Mouse (Mus musculus) E14TG2a.4 (cell line): Measurements from ENCODE around the gene Zdhhc18.

Source experiments
- H3K27me3 ChIP-seq: 2 replicates; pipeline ENCODE4 v1.6.1; 2014; ENCODE audit warnings: low read length, control low read depth; ENCODE audit not compliant: insufficient read depth
- H3K36me3 ChIP-seq: 2 replicates; pipeline ENCODE4 v1.6.1; 2014; ENCODE audit warnings: low read length, control low read depth; ENCODE audit not compliant: insufficient read depth
- H3K4me1 ChIP-seq: replicated peaks from 2 replicates; pipeline ENCODE4 v1.6.1; 2014; ENCODE audit warnings: low read depth, low read length, control low read depth
- H3K4me3 ChIP-seq: replicated peaks from 2 replicates; pipeline ENCODE4 v1.5.1; 2014; ENCODE audit warnings: mild to moderate bottlenecking, low read length
- H3K9me3 ChIP-seq: 2 replicates; pipeline ENCODE4 v1.6.1; 2014; ENCODE audit warnings: low read length, control low read depth
- CTCF ChIP-seq: conservative IDR thresholded peaks from 2 replicates; pipeline ENCODE4 v1.5.1; 2014; ENCODE audit warnings: low read length
- NANOG ChIP-seq: IDR thresholded peaks from 2 replicates; pipeline ENCODE4 v1.6.1; 2014; ENCODE audit warnings: borderline replicate concordance, low read length, mixed read lengths
- POU5F1 ChIP-seq: IDR thresholded peaks from 2 replicates; pipeline ENCODE4 v1.6.1; 2014; ENCODE audit warnings: low read length, borderline replicate concordance

Gene Zdhhc18

DNA sequence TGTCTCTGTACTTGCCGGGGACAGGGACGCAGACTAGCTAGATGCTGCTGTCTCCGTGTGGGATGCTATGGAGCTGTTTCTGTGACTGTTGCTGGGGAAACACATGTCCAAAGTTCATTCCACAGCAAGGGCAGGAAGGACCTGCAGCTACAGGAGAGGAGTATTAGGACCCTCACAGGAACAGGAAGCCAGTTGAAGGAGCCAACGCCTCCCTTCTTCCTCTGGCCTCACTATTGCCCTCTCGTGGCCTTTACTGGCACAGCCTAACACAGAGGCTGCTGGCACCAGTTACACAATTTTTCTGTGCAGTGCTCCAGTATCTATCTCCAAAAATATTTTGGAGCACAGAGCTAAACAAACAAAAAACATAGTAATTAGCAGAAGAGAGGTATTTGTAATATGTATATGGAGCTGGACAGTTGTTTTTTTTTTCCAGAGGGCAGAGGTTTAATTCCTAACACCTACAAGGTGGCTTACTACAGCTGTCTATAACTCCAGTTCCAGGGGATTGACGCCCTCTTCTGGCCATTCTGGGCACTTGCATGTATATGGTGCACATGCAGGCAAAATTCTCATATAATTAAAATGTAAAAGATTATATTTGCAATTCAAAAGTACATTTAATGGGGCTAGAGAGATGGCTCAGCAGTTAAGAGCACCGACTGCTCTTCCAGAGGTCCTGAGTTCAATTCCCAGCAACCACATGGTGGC is at the start of gene Zdhhc18:
Gene Zdhhc18 (minus strand): TSS at position 166 of the 711 bp plus-strand sequence.
- Histone ChIP-seq H3K4me1 (peaks cover 51% of the 10 kb centered on the region), H3K9me3 (no peaks in the 10 kb centered on the region), H3K27me3 (no peaks in the 10 kb centered on the region), H3K36me3 (no peaks in the 10 kb centered on the region), H3K4me3 (peak within 1 kb of the TSS; percentile 55)
- peak; percentile 93 for TF ChIP-seq CTCF
- no peak for TF ChIP-seq POU5F1
- TF ChIP-seq NANOG, result no peak

DNA sequence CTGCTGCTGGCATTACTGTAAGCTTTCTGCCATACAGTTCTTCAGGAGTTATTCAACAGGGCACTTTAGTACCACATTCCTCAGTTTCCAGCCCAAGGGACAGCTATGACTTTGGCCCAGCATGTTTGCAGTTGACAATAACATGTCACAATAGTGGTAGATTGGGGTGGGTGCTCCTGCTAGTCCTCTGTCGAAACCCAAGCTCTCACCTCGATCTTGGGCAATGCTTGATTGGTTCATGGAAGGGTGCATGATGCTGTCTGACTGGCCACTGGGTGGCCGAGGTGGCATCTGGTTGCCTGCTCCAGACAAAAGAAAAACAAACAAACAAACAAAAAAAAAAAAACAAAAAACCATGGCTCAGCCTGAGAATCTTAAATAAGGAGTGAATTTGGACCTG is 45.4 kb upstream of the Zdhhc18 start:
- H3K9me3 ChIP-seq, result no peaks in the 10 kb centered on the region
- H3K4me1 ChIP-seq, result peaks cover 71% of the 10 kb centered on the region
- no peaks in the 10 kb centered on the region for H3K27me3 ChIP-seq
- TF ChIP-seq NANOG, result no peak
- TF ChIP-seq POU5F1, result no peak
- no peak for TF ChIP-seq CTCF
- H3K36me3 ChIP-seq, result peaks cover 96% of the 10 kb centered on the region
- H3K4me3 ChIP-seq, result no peak overlapping the region

DNA sequence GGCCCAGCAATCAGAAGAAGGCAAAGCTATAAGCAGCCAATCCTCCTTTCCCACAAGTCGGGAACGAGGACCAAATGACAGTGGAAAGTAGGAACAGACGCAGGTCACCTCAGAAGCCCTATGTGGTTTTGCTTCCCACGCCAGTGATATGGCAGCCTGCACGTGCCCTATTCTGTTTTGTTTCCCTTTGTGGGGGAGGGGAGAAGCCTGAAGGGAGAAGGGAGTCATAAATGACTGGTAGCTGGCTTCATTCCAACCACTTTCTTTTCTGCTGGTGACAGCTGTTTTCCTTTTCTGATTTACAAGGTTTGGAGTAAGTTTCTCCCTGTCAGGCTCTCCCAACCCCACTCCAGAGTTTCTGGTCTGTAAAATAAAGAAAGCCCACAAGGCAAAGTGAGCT is 40.3 kb upstream of the Zdhhc18 start:
- no peak for TF ChIP-seq NANOG
- TF ChIP-seq POU5F1, result no peak
- TF ChIP-seq CTCF, result no peak
- Histone ChIP-seq H3K4me3 (no peak overlapping the region), H3K27me3 (no peaks in the 10 kb centered on the region), H3K9me3 (no peaks in the 10 kb centered on the region), H3K36me3 (peaks cover 100% of the 10 kb centered on the region), H3K4me1 (peaks cover 94% of the 10 kb centered on the region)

DNA sequence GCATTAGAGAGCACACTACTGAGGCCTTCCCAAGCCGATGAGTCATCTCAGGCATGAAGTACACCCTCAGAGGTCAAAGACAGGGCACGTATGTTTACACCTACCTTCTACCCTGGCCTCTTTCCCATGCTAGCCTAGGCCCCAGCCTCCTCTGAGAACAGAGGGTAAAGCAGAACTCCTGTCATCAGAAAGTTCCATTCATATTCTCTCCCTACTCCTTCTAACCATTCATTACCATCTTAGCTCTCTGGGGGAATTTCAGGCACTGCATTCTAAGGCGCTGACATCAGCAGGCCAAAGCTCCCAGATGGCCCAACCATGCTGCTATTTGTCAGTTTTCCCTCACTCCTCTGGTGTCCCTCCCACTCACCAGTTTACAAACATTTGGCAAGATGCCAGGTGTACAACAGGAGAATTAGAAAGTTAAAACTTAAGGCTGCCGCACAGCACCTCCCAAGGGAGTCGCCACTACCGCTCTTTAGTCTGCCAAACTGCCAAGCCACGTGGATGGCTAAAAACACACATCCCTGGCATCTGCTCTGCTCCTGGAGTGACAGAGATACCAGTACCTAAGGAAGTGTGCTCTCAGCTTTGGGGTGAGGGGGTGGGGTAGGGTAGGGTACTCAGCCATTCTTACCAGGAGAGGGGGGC is 38.6 kb upstream of the Zdhhc18 start:
- Histone ChIP-seq H3K36me3 (peaks cover 100% of the 10 kb centered on the region), H3K27me3 (no peaks in the 10 kb centered on the region), H3K4me3 (no peak overlapping the region), H3K4me1 (peaks cover 94% of the 10 kb centered on the region), H3K9me3 (no peaks in the 10 kb centered on the region)
- TF ChIP-seq CTCF, result no peak
- no peak for TF ChIP-seq POU5F1
- TF ChIP-seq NANOG, result no peak

DNA sequence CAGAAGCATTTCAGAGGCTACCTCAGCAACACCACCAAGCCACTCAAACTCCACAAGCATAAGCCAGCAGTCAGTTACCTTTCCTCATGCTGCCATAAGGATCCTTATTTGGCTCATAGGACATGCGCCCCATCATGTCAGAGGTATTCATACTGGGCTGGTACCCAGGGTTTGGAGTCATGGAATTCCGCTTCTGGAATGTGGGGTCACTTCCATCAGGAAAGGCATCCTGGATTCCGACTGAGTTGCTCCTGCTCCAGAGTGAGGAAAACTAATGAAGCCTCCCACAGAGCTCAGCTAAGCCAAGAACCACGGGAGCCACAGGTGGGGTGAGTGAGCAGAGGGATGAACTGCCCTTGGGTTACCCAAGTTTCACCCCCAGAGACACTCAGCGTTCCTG is 37.2 kb upstream of the Zdhhc18 start:
- Histone ChIP-seq H3K27me3 (no peaks in the 10 kb centered on the region), H3K36me3 (peaks cover 99% of the 10 kb centered on the region), H3K4me3 (no peak overlapping the region), H3K4me1 (peaks cover 90% of the 10 kb centered on the region), H3K9me3 (no peaks in the 10 kb centered on the region)
- TF ChIP-seq NANOG (no peak), POU5F1 (no peak), CTCF (no peak)

DNA sequence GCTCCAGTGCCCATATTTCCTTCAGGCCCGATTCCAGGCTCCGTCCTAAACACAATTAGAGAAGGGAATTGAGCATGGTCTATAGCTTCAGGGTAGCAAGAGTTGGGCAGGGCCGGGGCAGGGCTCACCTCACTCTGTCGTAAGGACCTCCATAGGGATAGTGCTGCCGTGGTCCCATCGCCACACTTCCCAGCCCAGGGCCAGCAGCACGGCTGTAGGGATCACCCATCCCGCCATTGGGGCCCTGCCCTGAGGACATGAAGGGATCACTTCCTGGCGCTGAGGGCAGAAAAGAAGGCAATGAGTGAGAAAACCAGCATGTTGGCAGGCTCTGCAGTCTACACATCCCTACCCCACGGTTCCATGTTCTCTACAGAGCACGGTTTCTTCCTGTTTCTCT is 36.6 kb upstream of the Zdhhc18 start:
- H3K9me3 ChIP-seq, result no peaks in the 10 kb centered on the region
- H3K4me1 ChIP-seq, result peaks cover 90% of the 10 kb centered on the region
- H3K27me3 ChIP-seq, result no peaks in the 10 kb centered on the region
- no peak for TF ChIP-seq NANOG
- no peak for TF ChIP-seq CTCF
- no peak for TF ChIP-seq POU5F1
- peaks cover 99% of the 10 kb centered on the region for H3K36me3 ChIP-seq
- H3K4me3 ChIP-seq, result no peak overlapping the region

DNA sequence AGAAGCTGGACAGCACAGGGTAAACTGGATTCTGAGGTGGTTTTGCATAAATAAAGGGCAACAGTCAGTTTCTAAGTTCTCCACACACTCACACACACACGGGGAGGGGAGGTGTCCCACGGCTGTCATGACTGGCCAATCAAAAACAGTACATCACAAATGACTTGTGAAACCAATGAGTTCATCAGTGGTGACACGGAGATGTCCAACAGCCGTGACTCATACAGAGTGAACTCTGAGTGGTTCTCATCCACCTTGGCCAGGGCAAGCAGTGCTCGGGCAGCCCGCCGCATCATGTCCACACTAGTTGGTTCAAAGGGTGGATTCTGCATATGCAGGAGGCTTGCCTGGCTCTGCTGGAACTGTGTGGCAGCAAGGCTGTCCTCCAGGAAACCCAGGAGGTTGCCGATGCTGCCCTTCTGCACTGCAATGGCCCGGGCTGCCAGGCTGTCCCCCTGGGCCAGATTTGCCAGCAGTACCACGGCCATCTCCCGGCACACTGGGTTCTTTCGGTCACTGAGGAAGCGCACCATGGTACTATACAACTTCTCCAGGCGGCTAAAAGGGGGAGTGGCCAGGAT is 30.3 kb upstream of the Zdhhc18 start:
- TF ChIP-seq POU5F1, result no peak
- 0 out of 2 replicates have a peak overlapping the region, but pooled peaks have one; percentile 4 for H3K4me3 ChIP-seq
- H3K27me3 ChIP-seq, result no peaks in the 10 kb centered on the region
- peaks cover 81% of the 10 kb centered on the region for H3K36me3 ChIP-seq
- H3K9me3 ChIP-seq, result no peaks in the 10 kb centered on the region
- H3K4me1 ChIP-seq, result peaks cover 89% of the 10 kb centered on the region

DNA sequence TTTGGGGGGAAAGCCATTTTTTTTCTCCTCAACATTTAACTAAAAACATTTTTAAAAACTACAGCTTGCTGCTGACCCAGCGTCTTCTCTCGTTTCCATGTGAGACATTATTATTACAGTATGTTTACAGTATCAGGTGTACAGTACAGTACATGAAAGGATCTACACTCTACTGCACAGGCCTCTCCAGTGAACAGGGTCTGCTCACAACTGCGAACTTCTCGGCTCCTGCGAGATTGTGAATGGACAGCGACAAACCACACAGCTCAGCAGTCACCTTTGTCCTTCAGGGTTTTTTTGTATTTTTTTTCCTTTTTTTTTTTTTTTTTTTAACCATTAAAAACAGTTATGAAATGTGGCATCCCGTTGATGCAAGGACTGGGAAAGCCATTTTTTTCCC is 29.7 kb upstream of the Zdhhc18 start:
- TF ChIP-seq POU5F1, result no peak
- no peak for TF ChIP-seq NANOG
- TF ChIP-seq CTCF, result no peak
- Histone ChIP-seq H3K4me3 (no peak overlapping the region), H3K27me3 (no peaks in the 10 kb centered on the region), H3K9me3 (no peaks in the 10 kb centered on the region), H3K4me1 (peaks cover 89% of the 10 kb centered on the region), H3K36me3 (peaks cover 74% of the 10 kb centered on the region)
